In the genomic region with DNA sequence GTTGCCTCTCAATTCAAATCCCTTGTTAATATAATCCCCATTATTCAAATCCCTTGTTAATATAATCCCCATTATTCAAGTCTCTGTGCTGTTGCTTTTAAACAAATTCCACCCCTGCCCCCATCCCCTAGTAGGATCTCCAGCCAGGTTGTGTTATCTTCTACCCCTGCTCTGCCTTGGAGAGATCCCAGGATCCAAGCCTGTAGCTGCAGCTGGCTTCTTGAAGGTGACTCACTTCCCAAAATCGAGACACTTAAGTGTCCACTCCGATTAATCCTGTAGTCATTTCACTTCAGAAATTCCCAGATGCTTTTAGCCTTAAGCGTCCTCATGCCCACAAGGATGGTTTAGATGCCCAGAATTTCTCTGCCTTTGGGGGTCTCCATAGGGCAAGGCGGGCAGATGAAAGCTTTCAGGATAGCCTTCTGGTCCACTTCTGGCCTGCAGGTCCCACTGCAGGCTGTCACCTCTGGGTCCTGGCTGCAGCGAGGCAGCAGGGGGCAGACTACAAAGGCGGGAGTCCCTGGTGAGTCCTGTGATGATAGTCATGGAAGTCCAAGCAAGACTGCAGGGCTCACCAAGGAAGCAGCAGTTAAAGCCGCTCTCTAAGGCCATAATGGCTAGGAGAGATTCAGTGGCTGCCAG, we compare ENCODE assay signal across 9 mouse cellular contexts. TPM values are rescaled to one million over a fixed set of nuclear protein-coding genes. Genes with fewer than 3 reads are reported as not detected.
DNase-seq lines count a peak whose midpoint lies in the region; ATAC-seq and TF ChIP-seq lines count a peak whose summit lies in the region.
"Had no signal": no experiment of that assay in that cellular context is flagged by ENCODE, and none has a peak within 500 bp of the region (broad histone marks: within the 10 kb centered on the region; RNA-seq: fewer than 3 reads in every experiment).

No protein-coding gene starts in this region.

- H3K4me3 ChIP-seq in CH12.LX (replicated peaks in 1 of 3; ENCODE audit: low read depth in 2 of 3, low read length in 2 of 3, poor library complexity in 1 of 3) = no peak overlapping the region
- H3K4me3 ChIP-seq: heart, embryonic 15.5 days; megakaryocyte, embryonic 14.5 days had no signal

- TF ChIP-seq RAD21 in CH12.LX (IDR thresholded peaks at IDR 0.05; ENCODE audit: low read depth, low read length) = peak; percentile 58

- H3K27me3 ChIP-seq in CH12.LX (replicated peaks) = no peaks in the 10 kb centered on the region
- H3K27me3 ChIP-seq: megakaryocyte, embryonic 14.5 days had no signal

- H3K4me2 ChIP-seq in CH12.LX (ENCODE audit: insufficient read depth, low read depth, poor library complexity, severe bottlenecking) = no peak overlapping the region
- H3K4me2 ChIP-seq: heart, embryonic 15.5 days had no signal

- peaks cover 3 to 6% of the 10 kb centered on the region in 2 experiments for H3K36me3 ChIP-seq in CH12.LX (replicated peaks in 1 of 2; ENCODE audit: control insufficient read depth in 1 of 2, insufficient read depth in 1 of 2, low read length in 1 of 2)
- H3K36me3 ChIP-seq: heart, embryonic 15.5 days had no signal

- dilution Hi-C loops in CH12.LX (cut with MboI; ENCODE audit: extremely low pct_ligation_motif_present, extremely low pct_unique_long_range_greater_than_20kb, low sequenced_read_pairs) = no loop called here

- peaks cover 15 to 25% of the 10 kb centered on the region in 2 experiments for H3K4me1 ChIP-seq in CH12.LX (ENCODE audit: control insufficient read depth in 1 of 2, insufficient read depth in 2 of 2)

- no peak overlapping the region for H3K27ac ChIP-seq in CH12.LX (ENCODE audit: insufficient read depth, low read depth)
- H3K27ac ChIP-seq: heart, embryonic 15.5 days had no signal

- no peak for TF ChIP-seq POLR2A in CH12.LX (IDR thresholded peaks at IDR 0.05; ENCODE audit: low read depth, low read length)

- in situ Hi-C loops in CH12.LX (cut with MboI; ENCODE audit: low pct_ligation_motif_present, low pct_unique_long_range_greater_than_20kb, low sequenced_read_pairs) = loop anchor here (25.0 kb wide), 1 partner anchor 310 kb away; no protein-coding TSS in a partner anchor

- DNase-seq in kidney, postnatal 10 days = peak; percentile 64
- no peak for DNase-seq in kidney, postnatal 25 days
- DNase-seq in CH12.LX (ENCODE audit: extremely low read depth) = peak; percentile 29
- peak; percentile 57 for DNase-seq in adrenal gland, postnatal 10 days
- no peak for DNase-seq in cerebellum, postnatal 4 days (ENCODE audit: low spot score in 2 of 2)
- no peak for DNase-seq in cerebellum, adult 9-10 months

- no peak for TF ChIP-seq EP300 in CH12.LX (IDR thresholded peaks at IDR 0.05; ENCODE audit: low read length)

- no peaks in the 10 kb centered on the region for H3K79me2 ChIP-seq in CH12.LX (replicated peaks; ENCODE audit: control insufficient read depth, extremely low read depth, insufficient read depth, poor library complexity, severe bottlenecking)

- H3K9ac ChIP-seq in CH12.LX (ENCODE audit: insufficient read depth, low read depth) = no peak overlapping the region
- H3K9ac ChIP-seq: heart, embryonic 15.5 days had no signal

- no peaks in the 10 kb centered on the region for H3K9me3 ChIP-seq in CH12.LX (replicated peaks; ENCODE audit: low read length)
- H3K9me3 ChIP-seq: heart, embryonic 15.5 days; megakaryocyte, embryonic 14.5 days had no signal

- ATAC-seq in megakaryocyte progenitor cell, adult 5-6 weeks (replicated peaks; ENCODE audit: poor library complexity) = 0 out of 2 replicates have a peak, but pooled peaks have one; percentile 14

- TF ChIP-seq CTCF in CH12.LX (conservative IDR thresholded peaks at IDR 0.05 in 1 of 2, IDR thresholded peaks at IDR 0.05 in 1 of 2; ENCODE audit: low read depth in 2 of 2, low read length in 2 of 2) = peak in 1 of 2 experiments; percentile 71; a peak in 2 of 4 replicates

TF ChIP-seq in CH12.LX, 34 proteins besides CTCF, POLR2A, EP300 and RAD21:
- TF ChIP-seq IRF4 (IDR thresholded peaks at IDR 0.05; ENCODE audit: low read depth, low read length) (peak; percentile 44; the same call in 1 of the 2 replicates), USF2 (conservative IDR thresholded peaks at IDR 0.05; ENCODE audit: low read depth, low read length) (no peak), ZMIZ1 (IDR thresholded peaks at IDR 0.05; ENCODE audit: low read depth, low read length) (no peak), ZC3H11A (IDR thresholded peaks at IDR 0.05; ENCODE audit: low read depth, low read length) (no peak), TBP (conservative IDR thresholded peaks at IDR 0.05; ENCODE audit: low read depth, low read length) (no peak), SMC3 (IDR thresholded peaks at IDR 0.05; ENCODE audit: low read depth, low read length) (peak; percentile 84), RCOR1 (conservative IDR thresholded peaks at IDR 0.05; ENCODE audit: low read depth, low read length) (no peak)

RNA-seq across cellular contexts. Expression of a gene that starts 1.8 kb away (rescaled TPM):
- 4.7 and 5.9 TPM in 2 replicates for total RNA-seq in CH12.LX (2012; rRNA removed)
- 3.1 and 3.2 TPM in 2 replicates for total RNA-seq in CH12.LX (2014; rRNA removed)
- polyA plus RNA-seq in CH12.LX (2012; ENCODE audit: insufficient read length, low read depth) = 9.1 and 10.9 TPM in 2 replicates
- total RNA-seq in adrenal gland, postnatal 10 days (2021) = 1 to 10 TPM; 4.2 to 5.8 TPM
- 102 and 107 TPM in 2 replicates for total RNA-seq in megakaryocyte progenitor cell, adult 5-6 weeks (2015)
- total RNA-seq in megakaryocyte progenitor cell, adult 5-6 weeks (2017) = 44.3 and 51.3 TPM in 2 replicates

Comparison
In these comparisons a context has a peak if more than half of its experiments do, and no peak if none do; other contexts are left out.
1. DNase-seq: peak in kidney, postnatal 10 days (single experiment), CH12.LX (single experiment) and adrenal gland, postnatal 10 days (single experiment); none in kidney, postnatal 25 days (0 of 2), cerebellum, postnatal 4 days (0 of 2) and cerebellum, adult 9-10 months (single experiment).
2. RNA of a gene that starts 1.8 kb away (total RNA-seq): 44.3 to 107 TPM in megakaryocyte progenitor cell, adult 5-6 weeks; 4.2 to 5.8 TPM in adrenal gland, postnatal 10 days and 3.1 to 5.9 TPM in CH12.LX; every median in the first group is over 4 times any median in the second.